Mouse (Mus musculus): ENCODE results near the gene Scamp4. TPM values are rescaled to one million over a fixed set of nuclear protein-coding genes. Genes with fewer than 3 reads are reported as not detected.
A peak's percentile ranks its signal among the peaks of the same experiment; 100 is the strongest.

The Scamp4 gene
- polyA plus RNA-seq, 1 experiment from 2014 or later: 64.3 TPM

GRCm38 (mm10) chr10:80568876-80569275 lies 33.8 kb upstream of the Scamp4 start:
- H3K27me3 ChIP-seq (ENCODE audit: control insufficient read depth, insufficient read depth, low read depth, low read length): no peaks in the 10 kb centered on the region

GRCm38 (mm10) chr10:80569664-80570066 lies 33.0 kb upstream of the Scamp4 start:
- Histone ChIP-seq H3K4me2 (ENCODE audit: low read length) (no peak overlapping the region), H3K36me3 (ENCODE audit: control insufficient read depth, insufficient read depth, low read length) (peaks cover 6% of the 10 kb centered on the region; the same call in 1 of the 2 replicates), H3K4me3 (ENCODE audit: low read depth, low read length) (no peak overlapping the region), H3K27ac (ENCODE audit: low read length) (no peak overlapping the region), H3K4me1 (ENCODE audit: control insufficient read depth, insufficient read depth, low read length) (peaks cover 29% of the 10 kb centered on the region), H3K27me3 (ENCODE audit: control insufficient read depth, insufficient read depth, low read depth, low read length) (no peaks in the 10 kb centered on the region), H3K9me3 (replicated peaks; ENCODE audit: control insufficient read depth, low read length, poor library complexity, severe bottlenecking) (no peaks in the 10 kb centered on the region), H3K9ac (ENCODE audit: low read depth, low read length) (no peak overlapping the region)
- no peak for ATAC-seq
- 32% methylated on average over 10 of the region's 10 CpGs for WGBS

More at GRCm38 (mm10) chr10:80568876-80569275, 33.8 kb upstream of the Scamp4 start:
- WGBS: 95% methylated on average over 29 of the region's 29 CpGs
- ATAC-seq: no peak
- Histone ChIP-seq H3K9me3 (replicated peaks; ENCODE audit: control insufficient read depth, low read length, poor library complexity, severe bottlenecking) (no peaks in the 10 kb centered on the region), H3K9ac (ENCODE audit: low read depth, low read length) (no peak overlapping the region), H3K4me3 (ENCODE audit: low read depth, low read length) (no peak overlapping the region), H3K4me2 (ENCODE audit: low read length) (no peak overlapping the region), H3K27ac (ENCODE audit: low read length) (no peak overlapping the region), H3K4me1 (ENCODE audit: control insufficient read depth, insufficient read depth, low read length) (peaks cover 22% of the 10 kb centered on the region), H3K36me3 (ENCODE audit: control insufficient read depth, insufficient read depth, low read length) (peaks cover 6% of the 10 kb centered on the region; the same call in 1 of the 2 replicates)

GRCm38 (mm10) chr10:80570419-80570818 lies 32.3 kb upstream of the Scamp4 start:
- Histone ChIP-seq H3K27ac (ENCODE audit: low read length) (no peak overlapping the region), H3K4me3 (ENCODE audit: low read depth, low read length) (no peak overlapping the region), H3K36me3 (ENCODE audit: control insufficient read depth, insufficient read depth, low read length) (peaks cover 6% of the 10 kb centered on the region; the same call in 1 of the 2 replicates), H3K27me3 (ENCODE audit: control insufficient read depth, insufficient read depth, low read depth, low read length) (no peaks in the 10 kb centered on the region), H3K4me2 (ENCODE audit: low read length) (no peak overlapping the region), H3K9ac (ENCODE audit: low read depth, low read length) (no peak overlapping the region), H3K9me3 (replicated peaks; ENCODE audit: control insufficient read depth, low read length, poor library complexity, severe bottlenecking) (no peaks in the 10 kb centered on the region), H3K4me1 (ENCODE audit: control insufficient read depth, insufficient read depth, low read length) (peaks cover 35% of the 10 kb centered on the region)
- ATAC-seq: no peak
- WGBS: 92% methylated on average over 10 of the region's 10 CpGs

GRCm38 (mm10) chr10:80570871-80571836 lies 31.5 kb upstream of the Scamp4 start:
- H3K4me1 ChIP-seq (ENCODE audit: control insufficient read depth, insufficient read depth, low read length): peaks cover 42% of the 10 kb centered on the region
- no peak overlapping the region; the same call in 1 of the 2 replicates for H3K4me3 ChIP-seq (ENCODE audit: low read depth, low read length)
- H3K9ac ChIP-seq (ENCODE audit: low read depth, low read length): peak overlapping the region; percentile 53; the same call in 1 of the 2 replicates
- ATAC-seq: no peak
- H3K27me3 ChIP-seq (ENCODE audit: control insufficient read depth, insufficient read depth, low read depth, low read length): no peaks in the 10 kb centered on the region
- peaks cover 6% of the 10 kb centered on the region; the same call in 1 of the 2 replicates for H3K36me3 ChIP-seq (ENCODE audit: control insufficient read depth, insufficient read depth, low read length)
- peak overlapping the region; percentile 36 for H3K4me2 ChIP-seq (ENCODE audit: low read length)
- H3K9me3 ChIP-seq (replicated peaks; ENCODE audit: control insufficient read depth, low read length, poor library complexity, severe bottlenecking): no peaks in the 10 kb centered on the region
- 17% methylated on average over 30 of the region's 30 CpGs for WGBS
- no peak overlapping the region for H3K27ac ChIP-seq (ENCODE audit: low read length)

- H3K9me3 ChIP-seq (replicated peaks; ENCODE audit: control insufficient read depth, low read length, poor library complexity, severe bottlenecking): no peaks in the 10 kb centered on the region
- peaks cover 32% of the 10 kb centered on the region for H3K4me1 ChIP-seq (ENCODE audit: control insufficient read depth, insufficient read depth, low read length)
- H3K4me2 ChIP-seq (ENCODE audit: low read length): no peak overlapping the region
- H3K9ac ChIP-seq (ENCODE audit: low read depth, low read length): no peak overlapping the region
- peaks cover 6% of the 10 kb centered on the region; the same call in 1 of the 2 replicates for H3K36me3 ChIP-seq (ENCODE audit: control insufficient read depth, insufficient read depth, low read length)
- 92% methylated on average over 2 of the region's 2 CpGs for WGBS
- ATAC-seq: no peak
- H3K27me3 ChIP-seq (ENCODE audit: control insufficient read depth, insufficient read depth, low read depth, low read length): no peaks in the 10 kb centered on the region
- H3K4me3 ChIP-seq (ENCODE audit: low read depth, low read length): no peak overlapping the region
- H3K27ac ChIP-seq (ENCODE audit: low read length): no peak overlapping the region
Observed at GRCm38 (mm10) chr10:80572477-80572876, 30.2 kb upstream of the Scamp4 start.

GRCm38 (mm10) chr10:80573944-80574343 lies 28.7 kb upstream of the Scamp4 start:
- H3K27ac ChIP-seq (ENCODE audit: low read length): no peak overlapping the region
- H3K36me3 ChIP-seq (ENCODE audit: control insufficient read depth, insufficient read depth, low read length): no peaks in the 10 kb centered on the region
- H3K4me3 ChIP-seq (ENCODE audit: low read depth, low read length): no peak overlapping the region
- H3K4me1 ChIP-seq (ENCODE audit: control insufficient read depth, insufficient read depth, low read length): peaks cover 32% of the 10 kb centered on the region
- no peak overlapping the region for H3K9ac ChIP-seq (ENCODE audit: low read depth, low read length)
- no peak for ATAC-seq
- H3K4me2 ChIP-seq (ENCODE audit: low read length): peak overlapping the region; percentile 17; the same call in 1 of the 2 replicates
- 58% methylated on average over 9 of the region's 9 CpGs for WGBS
- H3K27me3 ChIP-seq (ENCODE audit: control insufficient read depth, insufficient read depth, low read depth, low read length): no peaks in the 10 kb centered on the region
- no peaks in the 10 kb centered on the region for H3K9me3 ChIP-seq (replicated peaks; ENCODE audit: control insufficient read depth, low read length, poor library complexity, severe bottlenecking)

GRCm38 (mm10) chr10:80574896-80575295 lies 27.8 kb upstream of the Scamp4 start:
- Histone ChIP-seq H3K36me3 (ENCODE audit: control insufficient read depth, insufficient read depth, low read length) (no peaks in the 10 kb centered on the region), H3K27me3 (ENCODE audit: control insufficient read depth, insufficient read depth, low read depth, low read length) (no peaks in the 10 kb centered on the region), H3K4me1 (ENCODE audit: control insufficient read depth, insufficient read depth, low read length) (peaks cover 32% of the 10 kb centered on the region), H3K4me3 (ENCODE audit: low read depth, low read length) (no peak overlapping the region), H3K27ac (ENCODE audit: low read length) (no peak overlapping the region), H3K9ac (ENCODE audit: low read depth, low read length) (no peak overlapping the region), H3K4me2 (ENCODE audit: low read length) (peak overlapping the region; percentile 88; the same call in 1 of the 2 replicates), H3K9me3 (replicated peaks; ENCODE audit: control insufficient read depth, low read length, poor library complexity, severe bottlenecking) (no peaks in the 10 kb centered on the region)
- ATAC-seq: no peak
- 70% methylated on average over 3 of the region's 3 CpGs for WGBS

GRCm38 (mm10) chr10:80575925-80576324 lies 26.7 kb upstream of the Scamp4 start:
- peak overlapping the region; percentile 83 for H3K4me3 ChIP-seq (ENCODE audit: low read depth, low read length)
- H3K4me1 ChIP-seq (ENCODE audit: control insufficient read depth, insufficient read depth, low read length): peaks cover 29% of the 10 kb centered on the region
- no peak overlapping the region for H3K27ac ChIP-seq (ENCODE audit: low read length)
- no peaks in the 10 kb centered on the region for H3K27me3 ChIP-seq (ENCODE audit: control insufficient read depth, insufficient read depth, low read depth, low read length)
- 20% methylated on average over 17 of the region's 17 CpGs for WGBS
- no peak for ATAC-seq
- no peaks in the 10 kb centered on the region for H3K36me3 ChIP-seq (ENCODE audit: control insufficient read depth, insufficient read depth, low read length)
- no peaks in the 10 kb centered on the region for H3K9me3 ChIP-seq (replicated peaks; ENCODE audit: control insufficient read depth, low read length, poor library complexity, severe bottlenecking)
- H3K9ac ChIP-seq (ENCODE audit: low read depth, low read length): peak overlapping the region; percentile 87
- peak overlapping the region; percentile 88 for H3K4me2 ChIP-seq (ENCODE audit: low read length)

Data from midbrain, embryonic 16.5 days (tissue).